Mouse (Mus musculus) hindbrain, embryonic 13.5 days (tissue): ENCODE results near the gene AC109138.7. TPM values are rescaled to one million over a fixed set of nuclear protein-coding genes. Genes with fewer than 3 reads are reported as not detected.
"Not testable (repeated sequence)": the region's sequence is repeated elsewhere in the genome, so short reads cannot be mapped to it uniquely, and the experiment has no call there.

Experiments
- ATAC-seq: fragments of 200-750 bp; cut with Nextera tagmentation; 2 replicates; pipeline ENCODE4 v1.8.0; 2017; ENCODE audit warnings: moderate TSS enrichment; ENCODE audit not compliant: low FRiP score
- H3K27ac ChIP-seq: fragments of 300-500 bp; sonication (generic); 2 replicates; pipeline ENCODE4 v1.5.1; 2015; ENCODE audit warnings: inconsistent platforms, mild to moderate bottlenecking, moderate library complexity
- H3K27me3 ChIP-seq: fragments of 300-500 bp; sonication (generic); 2 replicates; pipeline ENCODE4 v1.6.1; 2015; ENCODE audit warnings: mild to moderate bottlenecking, inconsistent platforms
- H3K36me3 ChIP-seq: fragments of 300-500 bp; sonication (generic); 2 replicates; pipeline ENCODE4 v1.6.1; 2015; ENCODE audit warnings: mild to moderate bottlenecking, inconsistent platforms
- H3K4me1 ChIP-seq: fragments of 300-500 bp; sonication (generic); replicated peaks from 2 replicates; pipeline ENCODE4 v1.6.1; 2015; ENCODE audit warnings: inconsistent platforms
- H3K4me2 ChIP-seq: fragments of 300-500 bp; sonication (generic); 2 replicates; pipeline ENCODE4 v1.6.1; 2015; ENCODE audit warnings: inconsistent platforms, mild to moderate bottlenecking, moderate library complexity
- H3K4me3 ChIP-seq: fragments of 300-500 bp; sonication (generic); 2 replicates; pipeline ENCODE4 v1.5.1; 2015; ENCODE audit warnings: mild to moderate bottlenecking, inconsistent platforms
- H3K9ac ChIP-seq: fragments of 300-500 bp; sonication (generic); 2 replicates; pipeline ENCODE4 v1.6.1; 2015; ENCODE audit warnings: mild to moderate bottlenecking, inconsistent platforms
- H3K9me3 ChIP-seq: fragments of 300-500 bp; sonication (generic); 2 replicates; pipeline ENCODE4 v1.6.1; 2016; ENCODE audit warnings: inconsistent platforms
- WGBS: fragments of 180-500 bp; shearing (Covaris S2); methylation state at CpG from one replicate; pipeline ENCODE4 v1.1.7; 2015; 5-methylcytosine and 5-hydroxymethylcytosine counted together
- polyA plus RNA-seq: library from polyadenylated mRNA; unstranded; fragments of >200 nt; fragmentation: Nextera tagmentation; extraction: Ambion mirVana; gene quantifications from 2 replicates; pipeline ENCODE4 v1.2.1, GENCODE M21; 2015

Gene AC109138.7
- polyA plus RNA-seq, 1 experiment from 2014 or later = not detected

- 56% methylated on average over 1 of the region's 1 CpGs for WGBS
- no peak overlapping the region for H3K4me3 ChIP-seq
- no peak overlapping the region for H3K4me2 ChIP-seq
- H3K4me1 ChIP-seq = no peaks in the 10 kb centered on the region
- H3K9me3 ChIP-seq = no peaks in the 10 kb centered on the region
- no peaks in the 10 kb centered on the region for H3K36me3 ChIP-seq
- 0 out of 2 replicates have a peak, but pooled peaks cover 2% of the 10 kb centered on the region for H3K27me3 ChIP-seq
- no peak overlapping the region for H3K9ac ChIP-seq
- ATAC-seq = no peak
- no peak overlapping the region for H3K27ac ChIP-seq
Measured at GRCm38 (mm10) chr19:4247010-4247409, 32.9 kb downstream of the AC109138.7 start.

- not testable (repeated sequence) for H3K4me2 ChIP-seq, H3K27ac ChIP-seq, H3K36me3 ChIP-seq, H3K9me3 ChIP-seq, H3K27me3 ChIP-seq, H3K4me1 ChIP-seq, H3K4me3 ChIP-seq, ATAC-seq, H3K9ac ChIP-seq
- 77% methylated on average over 1 of the region's 1 CpGs for WGBS
Measured at GRCm38 (mm10) chr19:4248683-4249082, 34.5 kb downstream of the AC109138.7 start.

- no peak overlapping the region for H3K9ac ChIP-seq
- H3K9me3 ChIP-seq = no peaks in the 10 kb centered on the region
- ATAC-seq = no peak
- no peak overlapping the region for H3K4me3 ChIP-seq
- no peaks in the 10 kb centered on the region for H3K36me3 ChIP-seq
- H3K4me1 ChIP-seq = peaks cover 11% of the 10 kb centered on the region
- no peak overlapping the region for H3K27ac ChIP-seq
- no peak overlapping the region for H3K4me2 ChIP-seq
- 87% methylated on average over 7 of the region's 7 CpGs for WGBS
- 0 out of 2 replicates have a peak, but pooled peaks cover under 1% of the 10 kb centered on the region for H3K27me3 ChIP-seq
Measured at GRCm38 (mm10) chr19:4254230-4254629, 40.1 kb downstream of the AC109138.7 start.

DNA sequence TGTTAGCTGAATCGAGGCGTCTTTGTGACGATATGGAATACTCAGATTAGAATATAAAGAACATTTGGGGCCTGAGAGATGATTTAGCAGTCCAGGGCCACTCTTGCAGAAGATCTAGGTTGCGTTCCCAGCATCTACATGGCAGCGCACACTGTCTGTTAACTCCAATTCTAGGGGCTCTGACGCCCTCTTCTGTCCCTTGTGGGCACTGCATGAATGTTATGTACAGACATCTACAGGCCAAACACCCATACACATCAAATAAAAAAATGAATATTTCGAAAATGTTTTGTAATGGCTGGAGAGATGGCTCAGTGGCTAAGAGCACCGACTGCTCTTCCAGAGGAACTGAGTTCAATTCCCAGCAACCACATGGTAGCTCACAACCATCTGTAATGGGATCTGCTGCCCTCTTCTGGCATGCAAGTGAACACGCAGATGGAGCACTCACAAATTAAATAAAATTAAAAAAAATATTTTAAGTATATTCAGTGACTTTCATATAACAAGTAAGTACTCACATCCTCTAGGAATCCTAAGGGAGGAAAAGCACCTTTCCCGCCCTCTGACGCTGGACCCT lies 41.5 kb downstream of the AC109138.7 start:
- Histone ChIP-seq H3K9me3 (no peaks in the 10 kb centered on the region), H3K4me3 (no peak overlapping the region), H3K27ac (no peak overlapping the region), H3K4me2 (no peak overlapping the region), H3K9ac (no peak overlapping the region), H3K27me3 (no peaks in the 10 kb centered on the region), H3K36me3 (no peaks in the 10 kb centered on the region), H3K4me1 (peaks cover 11% of the 10 kb centered on the region)
- 71% methylated on average over 11 of the region's 11 CpGs for WGBS
- no peak for ATAC-seq

GRCm38 (mm10) chr19:4257216-4257896 lies 43.2 kb downstream of the AC109138.7 start:
- WGBS = under 1% methylated on average over 41 of the region's 41 CpGs
- Histone ChIP-seq H3K4me2 (peak overlapping the region; percentile 90), H3K9me3 (no peaks in the 10 kb centered on the region), H3K27me3 (no peaks in the 10 kb centered on the region), H3K27ac (0 out of 2 replicates have a peak overlapping the region, but pooled peaks have one; percentile 35), H3K4me1 (peaks cover 11% of the 10 kb centered on the region), H3K9ac (peak overlapping the region; percentile 71), H3K4me3 (peak overlapping the region; percentile 56), H3K36me3 (no peaks in the 10 kb centered on the region)
- peak; percentile 90 for ATAC-seq

DNA sequence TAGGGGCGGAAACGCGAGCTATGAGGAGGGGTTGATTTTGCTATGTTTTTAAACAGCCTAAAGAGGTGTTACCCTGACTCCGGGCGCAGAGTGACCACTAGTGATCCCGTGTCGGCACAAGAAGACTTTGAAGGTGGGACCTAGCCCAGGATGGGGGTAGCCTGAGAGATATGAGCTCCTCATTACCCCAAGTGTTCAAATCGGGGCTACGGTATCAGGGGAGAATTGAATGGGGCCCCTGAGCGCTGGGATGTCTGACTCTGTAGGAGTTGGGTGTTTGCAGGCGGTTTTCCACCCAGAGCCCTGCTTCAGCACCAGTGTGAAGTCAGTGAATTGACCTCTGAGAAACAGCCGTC lies 43.7 kb downstream of the AC109138.7 start:
- no peak overlapping the region for H3K27ac ChIP-seq
- peaks cover 11% of the 10 kb centered on the region for H3K4me1 ChIP-seq
- H3K36me3 ChIP-seq = no peaks in the 10 kb centered on the region
- H3K4me2 ChIP-seq = peak overlapping the region; percentile 90
- H3K27me3 ChIP-seq = no peaks in the 10 kb centered on the region
- no peaks in the 10 kb centered on the region for H3K9me3 ChIP-seq
- ATAC-seq = no peak; the same call in 1 of the 2 replicates
- peak overlapping the region; percentile 56 for H3K4me3 ChIP-seq
- 23% methylated on average over 12 of the region's 12 CpGs for WGBS
- H3K9ac ChIP-seq = peak overlapping the region; percentile 71

- no peak overlapping the region for H3K27ac ChIP-seq
- H3K36me3 ChIP-seq = 0 out of 2 replicates have a peak, but pooled peaks cover 3% of the 10 kb centered on the region
- H3K27me3 ChIP-seq = no peaks in the 10 kb centered on the region
- H3K4me2 ChIP-seq = no peak overlapping the region
- H3K9ac ChIP-seq = peak overlapping the region; percentile 49; the same call in 1 of the 2 replicates
- H3K4me1 ChIP-seq = peaks cover 11% of the 10 kb centered on the region
- no peaks in the 10 kb centered on the region for H3K9me3 ChIP-seq
- ATAC-seq = no peak
- WGBS = 62% methylated on average over 8 of the region's 8 CpGs
- no peak overlapping the region for H3K4me3 ChIP-seq
Measured at GRCm38 (mm10) chr19:4261038-4261698, 47.0 kb downstream of the AC109138.7 start.

DNA sequence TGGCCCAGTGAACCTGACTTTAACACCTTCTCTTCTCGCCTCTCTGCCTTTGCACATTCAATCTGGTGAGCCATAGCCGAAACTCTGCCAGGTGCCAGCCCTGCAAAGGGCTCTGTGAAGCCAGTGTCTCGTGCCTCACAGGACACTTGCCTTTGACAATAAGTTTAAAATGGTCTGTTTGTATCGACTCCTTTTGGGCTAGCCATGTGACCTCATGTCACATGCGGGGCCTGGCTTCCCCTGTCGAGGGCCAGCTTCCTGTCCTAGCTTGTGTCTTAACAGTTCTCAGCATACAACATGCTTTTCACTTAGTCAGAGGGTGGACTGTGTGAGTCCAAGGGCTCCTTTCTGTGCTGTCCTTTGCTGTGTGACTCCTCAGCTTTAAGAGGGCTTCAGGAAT lies 48.6 kb downstream of the AC109138.7 start:
- no peak overlapping the region for H3K4me2 ChIP-seq
- H3K27ac ChIP-seq = no peak overlapping the region
- no peaks in the 10 kb centered on the region for H3K9me3 ChIP-seq
- no peak overlapping the region for H3K9ac ChIP-seq
- no peak for ATAC-seq
- H3K4me1 ChIP-seq = peaks cover 4% of the 10 kb centered on the region
- H3K27me3 ChIP-seq = peaks cover 6% of the 10 kb centered on the region
- H3K36me3 ChIP-seq = 0 out of 2 replicates have a peak, but pooled peaks cover 3% of the 10 kb centered on the region
- no peak overlapping the region for H3K4me3 ChIP-seq
- 80% methylated on average over 6 of the region's 6 CpGs for WGBS

GRCm38 (mm10) chr19:4263702-4264101 lies 49.5 kb downstream of the AC109138.7 start:
- Histone ChIP-seq H3K4me2 (no peak overlapping the region), H3K9me3 (no peaks in the 10 kb centered on the region), H3K4me3 (no peak overlapping the region), H3K27me3 (peaks cover 16% of the 10 kb centered on the region), H3K4me1 (peaks cover 4% of the 10 kb centered on the region), H3K27ac (no peak overlapping the region), H3K36me3 (0 out of 2 replicates have a peak, but pooled peaks cover 3% of the 10 kb centered on the region), H3K9ac (no peak overlapping the region)
- ATAC-seq = no peak
- WGBS = 76% methylated on average over 14 of the region's 14 CpGs

GRCm38 (mm10) chr19:4264171-4264780 lies 50.1 kb downstream of the AC109138.7 start:
- 94% methylated on average over 6 of the region's 6 CpGs for WGBS
- H3K4me3 ChIP-seq = no peak overlapping the region
- peaks cover 22% of the 10 kb centered on the region for H3K27me3 ChIP-seq
- H3K9ac ChIP-seq = no peak overlapping the region
- no peaks in the 10 kb centered on the region for H3K9me3 ChIP-seq
- H3K27ac ChIP-seq = no peak overlapping the region
- 0 out of 2 replicates have a peak, but pooled peaks cover 3% of the 10 kb centered on the region for H3K36me3 ChIP-seq
- no peak for ATAC-seq
- no peak overlapping the region for H3K4me2 ChIP-seq
- peaks cover 10% of the 10 kb centered on the region for H3K4me1 ChIP-seq

- ATAC-seq = no peak
Measured at GRCm38 (mm10) chr19:4265956-4266355, 51.8 kb downstream of the AC109138.7 start.

More at GRCm38 (mm10) chr19:4265956-4266355, 51.8 kb downstream of the AC109138.7 start:
- Histone ChIP-seq H3K27ac (no peak overlapping the region), H3K9me3 (no peaks in the 10 kb centered on the region), H3K4me1 (peaks cover 12% of the 10 kb centered on the region), H3K4me3 (no peak overlapping the region), H3K27me3 (peaks cover 38% of the 10 kb centered on the region), H3K36me3 (peaks cover 13% of the 10 kb centered on the region), H3K9ac (no peak overlapping the region), H3K4me2 (no peak overlapping the region)
- WGBS = 73% methylated on average over 4 of the region's 4 CpGs
